Mouse (Mus musculus) Patski (cell line): Measurements from ENCODE around the gene 2900011O08Rik. TPM values are rescaled to one million over a fixed set of nuclear protein-coding genes. Genes with fewer than 3 reads are reported as not detected.

Source experiments
- ATAC-seq: fragments of 100-300 bp; one replicate; pipeline ENCODE4 v1.8.0; 2021
- CTCF ChIA-PET: fragments of 350-600 bp; sonication (Branson Sonifier 250); formaldehyde crosslinking; loops from one replicate; lab custom pipeline; 2022; ENCODE audit warnings: inconsistent platforms; lab: Charles Lee
- POLR2A ChIA-PET: fragments of 350-600 bp; sonication (Branson Sonifier 250); formaldehyde crosslinking; loops from one replicate; lab custom pipeline; 2022; ENCODE audit warnings: antibody characterized with exemption, inconsistent platforms; lab: Charles Lee
- DNase-seq: peaks from one replicate; pipeline ENCODE4 v3.0.0-alpha.2; 2011; ENCODE audit warnings: low read depth, low spot score
- H3K27me3 ChIP-seq: fragments of 371-371 bp; one replicate; pipeline ENCODE4 v1.5.1; 2021
- CTCF ChIP-seq: fragments of 100-300 bp; IDR thresholded peaks from one replicate; pipeline ENCODE4 v1.5.1; 2021
- in situ Hi-C: fragments of 300-500 bp; cut with MboI; formaldehyde crosslinking; loops from 3 replicates; pipeline ENCODE4 v1.11.1; 2018; ENCODE audit warnings: low pct_unique_long_range_greater_than_20kb, mixed read lengths
- polyA plus RNA-seq: library from polyadenylated mRNA; unstranded; gene quantifications from one replicate; pipeline ENCODE4 v1.2.3, GENCODE M21; 2021

Gene 2900011O08Rik
- polyA plus RNA-seq, 1 experiment from 2014 or later, result 0.04 TPM

DNA sequence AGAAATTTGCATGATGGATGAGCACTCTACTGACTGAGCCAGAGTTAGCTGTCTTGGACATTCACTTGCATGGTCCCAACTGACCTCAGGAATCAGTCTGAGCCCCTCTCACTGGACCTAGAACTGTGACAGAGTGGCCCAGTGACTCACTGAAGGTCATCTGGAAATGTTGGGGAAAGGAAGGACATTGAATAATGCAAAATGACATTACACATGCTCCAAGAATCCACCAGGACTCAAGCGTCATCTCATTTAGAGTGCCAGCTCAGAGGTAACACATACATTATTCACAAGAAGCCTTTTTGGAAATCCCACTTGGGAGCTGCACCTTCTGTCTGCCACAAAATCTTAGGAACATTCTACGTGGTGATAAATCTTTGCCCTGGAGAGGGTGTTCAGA is 43.4 kb downstream of the 2900011O08Rik start:
- no peak for ATAC-seq
- TF ChIP-seq CTCF, result no peak
- ChIA-PET POLR2A (no interaction called here), CTCF (no interaction called here)
- DNase-seq, result no peak
- in situ Hi-C loops, result no loop called here
- no peaks in the 10 kb centered on the region for H3K27me3 ChIP-seq

GRCm38 (mm10) chr16:14030650-14031049 is 44.2 kb downstream of the 2900011O08Rik start:
- DNase-seq, result no peak
- ChIA-PET CTCF (interaction anchor here (1.3 to 1.7 kb wide), 2 partner anchors 8 to 13 kb away, joined by 4 to 6 read pairs; no protein-coding TSS in a partner anchor), POLR2A (no interaction called here)
- no peak for ATAC-seq
- peak; percentile 36 for TF ChIP-seq CTCF
- H3K27me3 ChIP-seq, result no peaks in the 10 kb centered on the region
- in situ Hi-C loops, result no loop called here

DNA sequence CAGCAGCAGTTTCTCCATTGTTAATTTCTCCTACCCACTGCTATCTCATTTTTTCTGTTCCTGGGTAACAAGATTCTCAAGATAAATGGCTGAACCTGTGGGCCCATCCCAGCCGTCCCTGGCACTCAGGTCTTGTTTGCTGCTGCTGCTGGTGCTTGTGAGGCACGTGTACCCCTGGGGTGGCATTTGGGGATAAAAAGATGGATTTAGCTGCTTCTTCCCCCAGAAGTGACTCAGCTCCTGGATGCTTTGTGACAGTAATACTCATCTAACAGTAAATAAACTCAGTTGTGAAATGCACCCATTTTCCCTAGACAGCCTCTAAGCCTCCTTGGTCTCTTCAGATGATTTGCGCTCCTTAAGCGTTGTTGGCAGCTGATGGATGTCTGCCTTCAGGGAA is 46.7 kb downstream of the 2900011O08Rik start:
- TF ChIP-seq CTCF, result no peak
- H3K27me3 ChIP-seq, result no peaks in the 10 kb centered on the region
- DNase-seq (no peak), ATAC-seq (no peak)
- in situ Hi-C loops, result no loop called here
- POLR2A ChIA-PET, result no interaction called here
- CTCF ChIA-PET, result no interaction called here

DNA sequence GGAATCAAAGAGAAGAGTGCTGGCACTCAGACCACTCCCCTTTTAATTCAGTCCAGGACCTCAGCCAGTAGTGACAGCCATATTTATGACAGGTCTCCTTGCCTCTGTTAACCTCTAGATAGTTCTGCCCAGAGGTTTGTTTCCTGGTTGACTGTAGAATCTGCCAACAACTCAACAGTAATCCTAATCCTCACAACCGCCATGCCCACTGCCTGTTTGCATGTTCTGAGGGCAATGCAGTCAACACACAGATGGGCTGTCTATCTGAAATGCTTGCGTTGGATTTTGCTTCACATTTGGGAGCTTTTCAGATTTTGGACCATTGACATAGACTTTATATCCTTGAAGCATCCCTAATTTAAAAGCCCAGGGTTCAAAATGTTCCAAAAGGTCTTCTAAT is 56.0 kb downstream of the 2900011O08Rik start:
- DNase-seq (no peak), ATAC-seq (no peak)
- ChIA-PET POLR2A (no interaction called here), CTCF (no interaction called here)
- no peak for TF ChIP-seq CTCF
- in situ Hi-C loops, result no loop called here
- no peaks in the 10 kb centered on the region for H3K27me3 ChIP-seq

GRCm38 (mm10) chr16:14044695-14045094 is 58.3 kb downstream of the 2900011O08Rik start:
- H3K27me3 ChIP-seq, result peaks cover 12% of the 10 kb centered on the region
- ATAC-seq (no peak), DNase-seq (no peak)
- no peak for TF ChIP-seq CTCF
- in situ Hi-C loops, result no loop called here
- CTCF ChIA-PET, result interaction anchor here (0.8 to 1.5 kb wide), 2 partner anchors 13 to 40 kb away, joined by 3 to 6 read pairs; no protein-coding TSS in a partner anchor
- POLR2A ChIA-PET, result no interaction called here

DNA sequence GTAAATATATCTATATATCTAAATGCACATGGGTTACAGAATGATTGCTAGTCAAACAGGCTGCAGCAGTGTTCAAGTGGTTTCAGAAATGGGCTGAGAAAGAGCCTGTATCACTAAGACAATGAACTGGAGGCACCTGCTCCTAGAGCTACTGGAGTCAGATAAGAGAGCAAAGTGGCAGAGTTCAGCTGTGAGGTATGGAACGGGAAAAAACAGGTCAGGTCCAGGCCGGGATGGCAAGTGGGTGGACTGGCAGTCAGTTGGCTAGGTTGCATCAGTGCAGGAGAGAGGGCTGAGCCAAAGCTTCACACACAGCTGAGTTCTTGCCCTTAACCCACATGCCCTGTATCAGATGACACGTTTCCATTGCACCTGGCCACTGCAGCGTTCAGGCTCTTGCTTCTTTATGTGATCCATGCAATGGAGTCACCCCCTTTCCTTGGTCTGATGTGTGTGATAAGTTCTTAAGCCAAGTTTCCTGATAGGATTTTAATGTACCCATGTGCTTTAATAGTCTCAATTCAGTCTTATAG is 59.9 kb downstream of the 2900011O08Rik start:
- ChIA-PET CTCF (no interaction called here), POLR2A (no interaction called here)
- ATAC-seq, result no peak
- no peak for DNase-seq
- in situ Hi-C loops, result no loop called here
- peaks cover 20% of the 10 kb centered on the region for H3K27me3 ChIP-seq
- no peak for TF ChIP-seq CTCF

DNA sequence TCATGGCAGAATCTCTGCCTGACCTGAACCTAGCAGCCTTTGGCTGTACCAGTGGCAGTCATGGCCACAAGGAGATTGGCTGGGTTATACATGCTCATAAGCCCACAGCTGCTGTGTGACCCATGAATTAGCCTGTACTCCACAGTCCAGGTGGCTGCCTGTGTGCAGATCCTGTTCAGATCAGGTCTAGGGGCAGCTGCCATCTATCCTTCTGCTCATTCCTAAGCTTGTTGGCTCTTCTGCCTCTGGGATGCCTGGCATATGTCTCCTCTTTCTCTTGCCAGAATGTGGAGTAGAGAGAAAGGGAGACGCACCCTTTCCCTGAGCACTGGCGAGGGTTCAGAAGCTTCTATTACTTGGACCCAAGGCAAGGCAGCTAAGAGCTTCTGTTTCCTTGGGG is 65.8 kb downstream of the 2900011O08Rik start:
- in situ Hi-C loops, result no loop called here
- DNase-seq (no peak), ATAC-seq (no peak)
- ChIA-PET POLR2A (interaction anchor here (0.6 kb wide), 1 partner anchor 9 kb away, joined by 3 read pairs; no protein-coding TSS in a partner anchor), CTCF (no interaction called here)
- TF ChIP-seq CTCF, result no peak
- peaks cover 23% of the 10 kb centered on the region for H3K27me3 ChIP-seq

DNA sequence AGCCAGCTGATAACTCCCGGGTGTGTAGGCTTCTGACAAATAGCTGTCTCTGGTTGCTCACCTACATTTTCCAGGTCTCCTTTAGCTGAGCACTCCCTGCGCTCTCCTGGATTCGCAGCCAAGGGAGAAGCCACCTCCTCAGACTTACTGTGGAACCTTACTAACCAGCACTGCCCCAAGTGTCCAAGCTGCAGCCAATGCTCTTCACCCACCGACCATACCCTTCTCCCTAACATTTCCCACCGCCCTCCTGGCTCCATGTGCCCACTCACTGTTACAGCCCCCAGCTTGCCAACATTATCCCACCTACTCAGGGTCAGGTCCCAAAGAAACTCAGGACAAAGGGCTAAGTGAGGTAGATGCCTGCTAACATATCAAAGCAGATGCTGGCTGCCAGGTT is 66.7 kb downstream of the 2900011O08Rik start:
- POLR2A ChIA-PET, result no interaction called here
- CTCF ChIA-PET, result no interaction called here
- in situ Hi-C loops, result no loop called here
- peaks cover 23% of the 10 kb centered on the region for H3K27me3 ChIP-seq
- TF ChIP-seq CTCF, result no peak
- DNase-seq (no peak), ATAC-seq (no peak)

GRCm38 (mm10) chr16:14055271-14055670 is 68.9 kb downstream of the 2900011O08Rik start:
- peaks cover 8% of the 10 kb centered on the region for H3K27me3 ChIP-seq
- CTCF ChIA-PET, result no interaction called here
- no peak for DNase-seq
- in situ Hi-C loops, result no loop called here
- ATAC-seq, result no peak
- TF ChIP-seq CTCF, result no peak
- POLR2A ChIA-PET, result no interaction called here

GRCm38 (mm10) chr16:14056734-14057133 is 70.3 kb downstream of the 2900011O08Rik start:
- in situ Hi-C loops, result no loop called here
- TF ChIP-seq CTCF, result no peak
- ChIA-PET POLR2A (no interaction called here), CTCF (no interaction called here)
- peaks cover 3% of the 10 kb centered on the region for H3K27me3 ChIP-seq
- no peak for ATAC-seq
- no peak for DNase-seq

- ATAC-seq (no peak), DNase-seq (no peak)
- H3K27me3 ChIP-seq, result no peaks in the 10 kb centered on the region
- TF ChIP-seq CTCF, result no peak
- ChIA-PET CTCF (interaction anchor here (1.0 kb wide), 1 partner anchor 10 kb away, joined by 3 read pairs; no protein-coding TSS in a partner anchor), POLR2A (no interaction called here)
- in situ Hi-C loops, result no loop called here
Measured at GRCm38 (mm10) chr16:14058541-14058940, 72.1 kb downstream of the 2900011O08Rik start.
